ENCODE assay signal across 7 mouse cellular contexts in genomic region chr9:50333413-50333812, GRCm38 (mm10). TPM values are rescaled to one million over a fixed set of nuclear protein-coding genes. Genes with fewer than 3 reads are reported as not detected.
DNase-seq lines count a peak whose midpoint lies in the region; ATAC-seq lines count a peak whose summit lies in the region.

No protein-coding gene starts in this region.

- H3K9me3 ChIP-seq in embryonic facial prominence, embryonic 11.5 days (replicated peaks; ENCODE audit: control insufficient read depth, low read length), result no peaks in the 10 kb centered on the region
- H3K9me3 ChIP-seq in liver, embryonic 11.5 days (ENCODE audit: control insufficient read depth, low read length), result no peaks in the 10 kb centered on the region

- H3K27ac ChIP-seq in embryonic facial prominence, embryonic 11.5 days (replicated peaks; ENCODE audit: low read depth, low read length), result no peak overlapping the region
- no peak overlapping the region for H3K27ac ChIP-seq in liver, embryonic 11.5 days (ENCODE audit: low read depth, low read length)

- H3K27me3 ChIP-seq in embryonic facial prominence, embryonic 11.5 days (ENCODE audit: control insufficient read depth, insufficient read depth, low read length), result no peaks in the 10 kb centered on the region
- no peaks in the 10 kb centered on the region for H3K27me3 ChIP-seq in liver, embryonic 11.5 days (replicated peaks; ENCODE audit: control insufficient read depth, insufficient read depth, low read length)

- no peak overlapping the region for H3K4me3 ChIP-seq in embryonic facial prominence, embryonic 11.5 days (ENCODE audit: low read depth, low read length)
- no peak overlapping the region for H3K4me3 ChIP-seq in liver, embryonic 11.5 days (ENCODE audit: low read depth, low read length)

- no peak for ATAC-seq in embryonic facial prominence, embryonic 11.5 days (replicated peaks; ENCODE audit: insufficient number of reproducible peaks, low FRiP score, low TSS enrichment, low read depth)
- no peak for ATAC-seq in liver, embryonic 11.5 days (replicated peaks; ENCODE audit: low FRiP score)

- DNase-seq in ovary, postnatal 14 days (ENCODE audit: low spot score), result peak; percentile 18
- no peak for DNase-seq in ovary, postnatal 10 days (ENCODE audit: low spot score)
- peak; percentile 52 for DNase-seq in adipocyte (ENCODE audit: low spot score)
- DNase-seq in embryonic facial prominence, embryonic 11.5 days (ENCODE audit: low spot score), result peak; percentile 78
- peak; percentile 57 for DNase-seq in kidney, adult 18-20 months
- peak; percentile 56 for DNase-seq in liver, embryonic 11.5 days (ENCODE audit: low spot score)
- DNase-seq in retina, postnatal 7 days (ENCODE audit: low read depth, low spot score), result peak; percentile 36

- no peaks in the 10 kb centered on the region for H3K36me3 ChIP-seq in embryonic facial prominence, embryonic 11.5 days (replicated peaks; ENCODE audit: control insufficient read depth, insufficient read depth, low read depth, low read length)
- H3K36me3 ChIP-seq in liver, embryonic 11.5 days (ENCODE audit: control insufficient read depth, insufficient read depth, low read length), result no peaks in the 10 kb centered on the region

- 37% methylated on average over 6 of the region's 6 CpGs for WGBS in embryonic facial prominence, embryonic 11.5 days
- 38% methylated on average over 6 of the region's 6 CpGs for WGBS in liver, embryonic 11.5 days

- H3K9ac ChIP-seq in embryonic facial prominence, embryonic 11.5 days (replicated peaks; ENCODE audit: low read length), result no peak overlapping the region
- H3K9ac ChIP-seq in liver, embryonic 11.5 days (ENCODE audit: low read depth, low read length), result no peak overlapping the region

- no peaks in the 10 kb centered on the region for H3K4me1 ChIP-seq in embryonic facial prominence, embryonic 11.5 days (ENCODE audit: control insufficient read depth, insufficient read depth, low read length)
- H3K4me1 ChIP-seq in liver, embryonic 11.5 days (replicated peaks; ENCODE audit: control insufficient read depth, insufficient read depth, low read length), result no peaks in the 10 kb centered on the region

- H3K4me2 ChIP-seq in embryonic facial prominence, embryonic 11.5 days (ENCODE audit: low read depth, low read length), result no peak overlapping the region
- no peak overlapping the region for H3K4me2 ChIP-seq in liver, embryonic 11.5 days

RNA-seq across cellular contexts. Expression of gene Rpl10-ps3, which starts 11.4 kb away (rescaled TPM):
- polyA plus RNA-seq in embryonic facial prominence, embryonic 11.5 days (2014; fragmentation: Nextera tagmentation; extraction: Ambion mirVana), result 205 and 264 TPM in 2 replicates
- 310 and 407 TPM in 2 replicates for polyA plus RNA-seq in liver, embryonic 11.5 days (2014; fragmentation: Nextera tagmentation; extraction: Ambion mirVana)
